Mouse (Mus musculus) midbrain, embryonic 15.5 days (tissue): ENCODE measurements around the gene Scrt2. TPM values are rescaled to one million over a fixed set of nuclear protein-coding genes. Genes with fewer than 3 reads are reported as not detected.

Experiments used
- ATAC-seq: fragments of 200-750 bp; cut with Nextera tagmentation; replicated peaks from 2 replicates; pipeline ENCODE4 v1.8.0; 2017; ENCODE audit warnings: moderate TSS enrichment
- H3K27ac ChIP-seq: fragments of 300-500 bp; sonication (generic); 2 replicates; pipeline ENCODE4 v1.5.1; 2015; ENCODE audit warnings: mild to moderate bottlenecking, inconsistent platforms
- H3K27me3 ChIP-seq: fragments of 300-500 bp; sonication (generic); replicated peaks from 2 replicates; pipeline ENCODE4 v1.6.1; 2015; ENCODE audit warnings: inconsistent platforms
- H3K36me3 ChIP-seq: fragments of 300-500 bp; sonication (generic); replicated peaks from 2 replicates; pipeline ENCODE4 v1.6.1; 2015; ENCODE audit warnings: inconsistent platforms
- H3K4me1 ChIP-seq: fragments of 300-500 bp; sonication (generic); 2 replicates; pipeline ENCODE4 v1.6.1; 2015; ENCODE audit warnings: inconsistent platforms
- H3K4me2 ChIP-seq: fragments of 300-500 bp; sonication (generic); 2 replicates; pipeline ENCODE4 v1.6.1; 2015; ENCODE audit warnings: inconsistent platforms, mild to moderate bottlenecking, moderate library complexity
- H3K4me3 ChIP-seq: fragments of 300-500 bp; sonication (generic); 2 replicates; pipeline ENCODE4 v1.5.1; 2015; ENCODE audit warnings: mild to moderate bottlenecking, inconsistent platforms
- H3K9ac ChIP-seq: fragments of 300-500 bp; sonication (generic); 2 replicates; pipeline ENCODE4 v1.6.1; 2015; ENCODE audit warnings: mild to moderate bottlenecking, inconsistent platforms
- H3K9me3 ChIP-seq: fragments of 300-500 bp; sonication (generic); 2 replicates; pipeline ENCODE4 v1.6.1; 2016; ENCODE audit warnings: inconsistent platforms
- WGBS: fragments of 180-500 bp; shearing (Covaris S2); methylation state at CpG from one replicate; pipeline ENCODE4 v1.1.7; 2015; ENCODE audit warnings: mixed read lengths; 5-methylcytosine and 5-hydroxymethylcytosine counted together
- polyA plus RNA-seq: library from polyadenylated mRNA; unstranded; fragments of >200 nt; fragmentation: Nextera tagmentation; extraction: Ambion mirVana; gene quantifications from 2 replicates; pipeline ENCODE4 v1.2.1, GENCODE M21; 2015

The Scrt2 gene
- polyA plus RNA-seq, 1 experiment from 2014 or later: 10.9 TPM

- Histone ChIP-seq H3K4me1 (peaks cover 11% of the 10 kb centered on the region), H3K4me2 (no peak overlapping the region), H3K27ac (no peak overlapping the region), H3K9ac (no peak overlapping the region), H3K36me3 (no peaks in the 10 kb centered on the region), H3K4me3 (no peak overlapping the region), H3K27me3 (no peaks in the 10 kb centered on the region), H3K9me3 (no peaks in the 10 kb centered on the region)
- 73% methylated on average over 5 of the region's 5 CpGs for WGBS
- ATAC-seq: no peak
Measured at GRCm38 (mm10) chr2:152112490-152112889, 31.2 kb downstream of the Scrt2 start.

DNA sequence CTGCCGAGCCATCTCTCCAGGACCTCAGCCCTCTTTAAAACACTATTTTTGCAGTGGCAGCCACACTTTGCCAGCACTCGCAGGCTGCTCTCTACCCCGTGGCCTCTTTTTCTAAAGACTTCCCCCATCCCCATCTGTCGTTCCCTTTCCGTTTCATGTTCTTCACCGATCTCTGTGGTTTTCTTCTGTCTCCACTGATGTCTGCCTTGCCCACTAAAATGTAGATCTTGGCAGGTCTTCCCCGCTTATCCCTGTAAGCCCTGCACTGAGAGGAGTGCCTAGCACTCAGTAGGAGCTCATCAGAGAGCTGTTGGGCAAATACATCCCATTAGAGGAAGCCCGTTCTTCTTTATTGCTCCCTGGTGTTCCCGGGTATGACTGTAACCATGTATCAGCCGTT is 31.6 kb downstream of the Scrt2 start:
- Histone ChIP-seq H3K4me2 (no peak overlapping the region), H3K9me3 (no peaks in the 10 kb centered on the region), H3K27ac (no peak overlapping the region), H3K36me3 (no peaks in the 10 kb centered on the region), H3K9ac (no peak overlapping the region), H3K4me1 (peaks cover 11% of the 10 kb centered on the region), H3K27me3 (no peaks in the 10 kb centered on the region), H3K4me3 (no peak overlapping the region)
- WGBS: 68% methylated on average over 10 of the region's 10 CpGs
- no peak for ATAC-seq

GRCm38 (mm10) chr2:152114057-152114975 is 33.0 kb downstream of the Scrt2 start:
- H3K9me3 ChIP-seq: no peaks in the 10 kb centered on the region
- ATAC-seq: peak; percentile 53
- WGBS: 12% methylated on average over 36 of the region's 36 CpGs

DNA sequence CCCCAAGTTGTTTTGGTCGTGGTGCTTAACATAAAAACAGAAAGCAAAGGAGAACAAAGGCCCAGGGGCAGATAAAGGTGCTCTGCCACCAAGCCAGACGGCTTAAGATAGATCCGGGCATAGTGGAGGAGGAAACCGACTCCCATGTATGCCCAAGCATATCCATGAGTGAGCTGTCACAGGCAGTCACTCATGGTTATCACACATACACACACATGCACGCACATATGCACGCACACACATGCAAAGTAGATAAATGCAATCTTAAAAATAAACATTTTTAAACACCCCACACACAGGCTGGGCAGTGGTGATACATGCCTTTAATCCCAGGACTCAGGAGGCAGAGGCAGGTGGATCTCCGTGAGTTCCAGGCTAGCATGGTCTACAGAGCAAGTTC is 36.4 kb downstream of the Scrt2 start:
- H3K4me1 ChIP-seq: peaks cover 11% of the 10 kb centered on the region
- H3K27ac ChIP-seq: no peak overlapping the region
- H3K9me3 ChIP-seq: no peaks in the 10 kb centered on the region
- WGBS: 87% methylated on average over 7 of the region's 7 CpGs
- H3K4me3 ChIP-seq: no peak overlapping the region
- H3K27me3 ChIP-seq: no peaks in the 10 kb centered on the region
- no peaks in the 10 kb centered on the region for H3K36me3 ChIP-seq
- no peak for ATAC-seq
- H3K9ac ChIP-seq: no peak overlapping the region
- no peak overlapping the region for H3K4me2 ChIP-seq

More at GRCm38 (mm10) chr2:152114057-152114975, 33.0 kb downstream of the Scrt2 start:
- Histone ChIP-seq H3K4me3 (peak overlapping the region; percentile 34), H3K27ac (no peak overlapping the region), H3K27me3 (no peaks in the 10 kb centered on the region), H3K36me3 (no peaks in the 10 kb centered on the region), H3K4me1 (peaks cover 11% of the 10 kb centered on the region), H3K4me2 (peak overlapping the region; percentile 69), H3K9ac (peak overlapping the region; percentile 34)

DNA sequence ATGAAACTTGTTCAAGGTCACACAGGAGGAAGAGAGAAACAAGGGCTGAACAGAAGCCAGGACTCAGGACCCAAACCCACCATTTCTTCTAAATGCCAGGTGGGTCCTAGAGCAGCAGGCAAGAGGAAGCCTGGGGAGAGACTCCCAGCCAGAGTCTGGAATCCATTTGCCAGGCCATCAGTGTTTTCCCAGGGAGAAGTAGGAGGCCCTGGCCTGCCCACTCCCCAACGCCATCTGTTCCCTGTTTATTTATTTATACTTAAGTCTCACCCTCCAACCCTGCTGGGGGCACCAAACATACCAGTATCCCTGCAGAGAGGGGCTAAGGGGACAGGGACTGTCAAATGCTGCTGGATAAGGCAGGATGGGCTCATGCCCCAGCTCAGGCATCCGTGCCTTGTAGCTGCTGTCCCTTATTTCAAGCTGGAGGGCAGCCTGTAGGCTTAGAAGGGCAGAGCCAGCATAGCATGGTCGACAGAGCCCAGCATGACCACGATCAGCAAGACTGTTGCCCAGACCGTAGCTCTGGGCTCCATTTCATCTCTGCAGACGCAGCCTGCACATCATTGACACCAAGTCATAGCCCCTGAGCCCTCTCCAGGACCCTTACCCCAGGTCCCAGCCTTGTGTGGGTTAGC is 38.0 kb downstream of the Scrt2 start:
- 45% methylated on average over 6 of the region's 6 CpGs for WGBS
- Histone ChIP-seq H3K27ac (no peak overlapping the region), H3K4me2 (no peak overlapping the region), H3K9ac (no peak overlapping the region), H3K4me1 (peaks cover 9% of the 10 kb centered on the region), H3K27me3 (no peaks in the 10 kb centered on the region), H3K9me3 (no peaks in the 10 kb centered on the region), H3K4me3 (no peak overlapping the region), H3K36me3 (no peaks in the 10 kb centered on the region)
- no peak for ATAC-seq

GRCm38 (mm10) chr2:152122896-152123295 is 41.6 kb downstream of the Scrt2 start:
- no peak for ATAC-seq
- no peaks in the 10 kb centered on the region for H3K4me1 ChIP-seq
- no peaks in the 10 kb centered on the region for H3K9me3 ChIP-seq
- WGBS: 78% methylated on average over 9 of the region's 9 CpGs
- H3K4me2 ChIP-seq: no peak overlapping the region
- no peak overlapping the region for H3K27ac ChIP-seq
- H3K4me3 ChIP-seq: no peak overlapping the region
- no peaks in the 10 kb centered on the region for H3K36me3 ChIP-seq
- H3K9ac ChIP-seq: no peak overlapping the region
- no peaks in the 10 kb centered on the region for H3K27me3 ChIP-seq

DNA sequence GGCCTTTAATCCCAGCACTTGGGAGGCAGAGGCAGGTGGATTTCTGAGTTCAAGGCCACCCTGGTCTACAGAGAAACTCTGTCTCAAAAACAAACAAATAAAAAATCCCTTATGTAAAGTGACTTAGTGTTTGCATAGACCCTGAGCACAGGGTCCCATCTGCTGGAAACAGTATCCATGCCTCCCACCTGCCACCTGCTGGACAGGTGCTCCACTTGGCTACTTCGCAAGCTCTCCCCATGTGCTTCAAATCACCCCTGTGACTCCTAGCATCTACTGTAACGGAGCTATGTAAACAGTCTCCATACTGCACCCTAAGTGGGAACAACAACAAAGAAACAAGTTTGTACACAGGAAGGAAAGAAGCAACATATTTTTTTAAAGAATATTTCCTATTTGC is 47.3 kb downstream of the Scrt2 start:
- H3K4me2 ChIP-seq: no peak overlapping the region
- no peaks in the 10 kb centered on the region for H3K4me1 ChIP-seq
- no peaks in the 10 kb centered on the region for H3K9me3 ChIP-seq
- 74% methylated on average over 2 of the region's 2 CpGs for WGBS
- H3K27me3 ChIP-seq: no peaks in the 10 kb centered on the region
- H3K9ac ChIP-seq: no peak overlapping the region
- no peak overlapping the region for H3K4me3 ChIP-seq
- no peak overlapping the region for H3K27ac ChIP-seq
- no peak for ATAC-seq
- H3K36me3 ChIP-seq: no peaks in the 10 kb centered on the region

- Histone ChIP-seq H3K4me2 (no peak overlapping the region), H3K4me1 (no peaks in the 10 kb centered on the region), H3K9ac (no peak overlapping the region), H3K9me3 (no peaks in the 10 kb centered on the region), H3K36me3 (no peaks in the 10 kb centered on the region), H3K27ac (no peak overlapping the region), H3K4me3 (no peak overlapping the region), H3K27me3 (no peaks in the 10 kb centered on the region)
- WGBS: 76% methylated on average over 3 of the region's 3 CpGs
- no peak for ATAC-seq
Measured at GRCm38 (mm10) chr2:152129778-152130177, 48.4 kb downstream of the Scrt2 start.

DNA sequence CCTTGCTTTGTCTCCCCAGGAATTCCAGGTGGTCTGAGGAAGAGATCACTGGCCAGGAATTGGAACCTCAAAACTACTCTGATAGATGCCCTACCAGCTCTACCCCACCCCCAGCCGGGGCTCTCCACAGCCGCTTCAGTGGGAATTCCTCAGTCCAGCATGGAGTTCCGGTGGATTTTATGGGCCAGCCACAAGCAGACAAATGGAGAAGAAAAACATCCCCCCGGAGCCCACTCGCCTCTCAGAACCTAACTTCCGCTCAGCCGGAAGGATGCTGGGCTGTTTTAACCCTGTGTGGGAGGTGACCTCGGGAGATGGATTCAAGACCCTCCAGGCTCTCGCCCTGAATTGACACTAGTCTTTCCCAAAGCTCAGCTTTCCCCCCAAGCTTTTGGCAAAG is 50.7 kb downstream of the Scrt2 start:
- no peaks in the 10 kb centered on the region for H3K27me3 ChIP-seq
- no peak overlapping the region for H3K27ac ChIP-seq
- H3K36me3 ChIP-seq: no peaks in the 10 kb centered on the region
- H3K9me3 ChIP-seq: no peaks in the 10 kb centered on the region
- no peak overlapping the region for H3K9ac ChIP-seq
- ATAC-seq: no peak
- H3K4me1 ChIP-seq: no peaks in the 10 kb centered on the region
- H3K4me2 ChIP-seq: no peak overlapping the region
- H3K4me3 ChIP-seq: no peak overlapping the region
- WGBS: 69% methylated on average over 9 of the region's 9 CpGs

DNA sequence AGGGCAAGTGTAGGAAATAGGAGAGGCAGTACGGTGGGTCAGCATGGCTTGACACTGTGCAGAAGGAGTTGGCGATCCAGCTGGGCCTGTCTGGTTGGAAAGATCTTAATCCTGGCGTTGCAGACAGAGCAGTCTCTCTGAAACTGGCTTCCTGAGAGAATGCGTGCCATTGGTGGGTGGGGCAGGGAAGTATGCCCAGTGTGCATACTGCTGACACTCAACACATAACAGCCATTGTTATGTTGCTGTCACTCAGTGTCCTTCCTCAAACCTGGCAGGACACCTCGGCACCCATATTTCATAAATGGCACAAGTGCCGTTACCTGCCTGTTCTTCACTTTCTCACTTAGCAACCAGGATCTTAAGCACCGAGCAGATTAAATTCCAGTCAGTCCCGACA is 51.4 kb downstream of the Scrt2 start:
- no peak for ATAC-seq
- no peak overlapping the region for H3K4me3 ChIP-seq
- H3K4me2 ChIP-seq: no peak overlapping the region
- no peaks in the 10 kb centered on the region for H3K36me3 ChIP-seq
- WGBS: 69% methylated on average over 8 of the region's 8 CpGs
- no peaks in the 10 kb centered on the region for H3K4me1 ChIP-seq
- H3K27ac ChIP-seq: no peak overlapping the region
- H3K27me3 ChIP-seq: no peaks in the 10 kb centered on the region
- no peaks in the 10 kb centered on the region for H3K9me3 ChIP-seq
- H3K9ac ChIP-seq: no peak overlapping the region

DNA sequence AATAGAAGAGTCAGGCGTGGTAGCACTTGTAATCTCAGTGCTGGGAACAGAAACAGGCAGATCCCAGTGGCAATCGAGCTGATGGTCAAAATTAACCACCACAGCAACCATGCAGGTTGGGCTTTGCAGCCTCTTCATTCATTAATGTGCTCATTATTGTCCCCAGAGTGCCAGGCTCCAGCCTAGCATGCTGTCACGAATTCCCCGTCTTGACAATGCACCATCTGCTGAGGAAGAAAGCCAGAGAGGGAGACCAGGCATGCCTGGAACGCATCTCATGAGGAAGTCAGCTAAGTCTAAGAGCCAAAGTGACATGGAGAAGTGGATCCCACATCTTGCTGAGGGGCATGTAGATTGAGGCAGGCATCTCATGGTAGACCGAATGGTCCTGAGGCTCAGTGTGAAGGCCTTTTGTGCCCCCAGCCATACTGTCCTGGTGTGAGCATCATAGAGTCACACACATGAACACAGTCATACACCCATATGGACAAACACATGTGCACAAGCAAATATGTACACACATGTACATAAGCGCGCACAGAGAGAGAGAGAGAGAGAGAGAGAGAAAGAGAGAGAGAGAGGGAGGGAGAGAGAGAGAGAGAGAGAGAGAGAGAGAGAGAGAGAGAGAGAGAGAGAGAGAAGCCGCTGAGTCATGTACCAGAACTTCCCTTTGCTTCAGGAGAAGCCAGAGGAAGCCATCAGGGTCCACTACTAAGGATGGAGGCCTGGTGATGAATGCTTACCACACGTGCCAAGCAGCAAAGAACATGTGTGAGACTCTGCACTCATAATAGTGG is 58.1 kb downstream of the Scrt2 start:
- peaks cover 26% of the 10 kb centered on the region for H3K4me1 ChIP-seq
- no peaks in the 10 kb centered on the region for H3K9me3 ChIP-seq
- ATAC-seq: no peak
- WGBS: 61% methylated on average over 10 of the region's 10 CpGs
- H3K27ac ChIP-seq: no peak overlapping the region
- no peak overlapping the region for H3K4me3 ChIP-seq
- no peak overlapping the region for H3K4me2 ChIP-seq
- no peaks in the 10 kb centered on the region for H3K36me3 ChIP-seq
- no peak overlapping the region for H3K9ac ChIP-seq
- peaks cover 31% of the 10 kb centered on the region for H3K27me3 ChIP-seq

GRCm38 (mm10) chr2:152140941-152141340 is 59.6 kb downstream of the Scrt2 start:
- Histone ChIP-seq H3K9me3 (no peaks in the 10 kb centered on the region), H3K27ac (no peak overlapping the region), H3K4me1 (peaks cover 26% of the 10 kb centered on the region), H3K4me2 (no peak overlapping the region), H3K4me3 (no peak overlapping the region), H3K27me3 (peaks cover 46% of the 10 kb centered on the region), H3K36me3 (no peaks in the 10 kb centered on the region), H3K9ac (no peak overlapping the region)
- 35% methylated on average over 11 of the region's 11 CpGs for WGBS
- ATAC-seq: no peak
